Mouse (Mus musculus): ENCODE data around the gene Zbtb2.

- TF ChIP-seq POLR2A (IDR thresholded peaks at IDR 0.05; ENCODE audit: low read depth, low read length) (no peak), EP300 (IDR thresholded peaks at IDR 0.05; ENCODE audit: low read length) (no peak), GABPA (IDR thresholded peaks at IDR 0.05; ENCODE audit: insufficient replicate concordance, low read depth, low read length) (no peak), ZNF384 (IDR thresholded peaks at IDR 0.05; ENCODE audit: low read depth, low read length) (no peak), MEF2A (IDR thresholded peaks at IDR 0.05; ENCODE audit: borderline replicate concordance, low read depth, low read length) (no peak), CTCF (conservative IDR thresholded peaks at IDR 0.05 in 1 of 2, IDR thresholded peaks at IDR 0.05 in 1 of 2; ENCODE audit: low read depth in 2 of 2, low read length in 2 of 2) (no peak), ZC3H11A (IDR thresholded peaks at IDR 0.05; ENCODE audit: low read depth, low read length) (no peak), NRF1 (IDR thresholded peaks at IDR 0.05; ENCODE audit: low read depth, low read length) (no peak), CHD1 (IDR thresholded peaks at IDR 0.05; ENCODE audit: low read depth, low read length) (no peak), JUN (IDR thresholded peaks at IDR 0.05; ENCODE audit: insufficient read depth, low read depth, low read length) (no peak), MXI1 (IDR thresholded peaks at IDR 0.05; ENCODE audit: low read depth, low read length) (no peak), MYC (IDR thresholded peaks at IDR 0.05; ENCODE audit: low read depth, low read length) (no peak)
Measured at GRCm38 (mm10) chr10:4380748-4381147, 7.2 kb downstream of the Zbtb2 start.
